Mouse (Mus musculus) lung, embryonic 16.5 days (tissue): ENCODE measurements around the gene U2af1. TPM values are rescaled to one million over a fixed set of nuclear protein-coding genes. Genes with fewer than 3 reads are reported as not detected.
"Not testable (repeated sequence)": the region's sequence is repeated elsewhere in the genome, so short reads cannot be mapped to it uniquely, and the experiment has no call there.

Experiments used
- ATAC-seq: fragments of 200-750 bp; cut with Nextera tagmentation; 2 replicates; pipeline ENCODE4 v1.8.0; 2017; ENCODE audit warnings: low read depth, mild to moderate bottlenecking, moderate library complexity
- H3K27ac ChIP-seq: fragments of 300-500 bp; sonication (generic); 2 replicates; pipeline ENCODE4 v1.5.1; 2014; ENCODE audit warnings: mild to moderate bottlenecking, control low read depth, low read length
- H3K27me3 ChIP-seq: fragments of 300-500 bp; sonication (generic); 2 replicates; pipeline ENCODE4 v1.6.1; 2014; ENCODE audit warnings: low read depth, low read length, mixed read lengths; ENCODE audit not compliant: control insufficient read depth, insufficient read depth
- H3K36me3 ChIP-seq: fragments of 300-500 bp; sonication (generic); 2 replicates; pipeline ENCODE4 v1.6.1; 2014; ENCODE audit warnings: low read length; ENCODE audit not compliant: control insufficient read depth, insufficient read depth
- H3K4me1 ChIP-seq: fragments of 300-500 bp; sonication (generic); replicated peaks from 2 replicates; pipeline ENCODE4 v1.6.1; 2014; ENCODE audit warnings: low read length, mixed read lengths; ENCODE audit not compliant: control insufficient read depth, insufficient read depth
- H3K4me2 ChIP-seq: fragments of 300-500 bp; sonication (generic); 2 replicates; pipeline ENCODE4 v1.6.1; 2014; ENCODE audit warnings: low read depth, low read length, control low read depth
- H3K4me3 ChIP-seq: fragments of 300-500 bp; sonication (generic); 2 replicates; pipeline ENCODE4 v1.5.1; 2014; ENCODE audit warnings: mild to moderate bottlenecking, low read length, control low read depth
- H3K9ac ChIP-seq: fragments of 300-500 bp; sonication (generic); 2 replicates; pipeline ENCODE4 v1.6.1; 2014; ENCODE audit warnings: low read length, control low read depth
- H3K9me3 ChIP-seq: fragments of 300-500 bp; sonication (generic); 2 replicates; pipeline ENCODE4 v1.6.1; 2016; ENCODE audit warnings: low read length; ENCODE audit not compliant: control insufficient read depth
- WGBS: fragments of 180-500 bp; shearing (Covaris S2); extraction: QIAGEN DNeasy Blood & Tissue Kit; methylation state at CpG from one replicate; pipeline ENCODE4 v1.1.7; 2014; 5-methylcytosine and 5-hydroxymethylcytosine counted together
- polyA plus RNA-seq: library from polyadenylated mRNA; unstranded; fragments of >200 nt; fragmentation: Nextera tagmentation; extraction: Ambion mirVana; gene quantifications from 2 replicates; pipeline ENCODE4 v1.2.1, GENCODE M21; 2015

The U2af1 gene
- polyA plus RNA-seq, 1 experiment from 2014 or later = 308 TPM

DNA sequence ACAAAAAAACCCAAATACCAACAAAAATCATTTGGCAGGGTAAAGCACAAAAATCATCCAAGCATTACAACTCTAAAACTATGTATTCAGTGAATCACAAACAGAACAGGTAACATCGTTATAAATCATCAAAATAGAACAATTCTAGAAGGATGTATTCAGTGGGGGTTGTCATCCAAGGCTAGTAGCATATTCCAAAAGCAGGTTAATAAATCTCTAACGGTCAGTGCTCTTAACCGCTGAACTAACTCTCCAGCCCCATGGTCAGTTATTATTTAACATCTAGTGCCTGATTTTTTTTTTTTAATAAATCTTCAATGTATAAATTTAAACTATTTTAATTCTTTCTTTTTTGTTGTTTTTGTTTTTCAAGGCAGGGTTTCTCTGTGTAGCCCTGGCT lies 49.5 kb downstream of the U2af1 start:
- H3K9ac ChIP-seq, H3K9me3 ChIP-seq, H3K27ac ChIP-seq, H3K4me2 ChIP-seq, H3K4me3 ChIP-seq, H3K4me1 ChIP-seq, H3K27me3 ChIP-seq, ATAC-seq: not testable (repeated sequence)
- peaks cover 13% of the 10 kb centered on the region for H3K36me3 ChIP-seq
- WGBS = 93% methylated on average over 3 of the region's 3 CpGs

DNA sequence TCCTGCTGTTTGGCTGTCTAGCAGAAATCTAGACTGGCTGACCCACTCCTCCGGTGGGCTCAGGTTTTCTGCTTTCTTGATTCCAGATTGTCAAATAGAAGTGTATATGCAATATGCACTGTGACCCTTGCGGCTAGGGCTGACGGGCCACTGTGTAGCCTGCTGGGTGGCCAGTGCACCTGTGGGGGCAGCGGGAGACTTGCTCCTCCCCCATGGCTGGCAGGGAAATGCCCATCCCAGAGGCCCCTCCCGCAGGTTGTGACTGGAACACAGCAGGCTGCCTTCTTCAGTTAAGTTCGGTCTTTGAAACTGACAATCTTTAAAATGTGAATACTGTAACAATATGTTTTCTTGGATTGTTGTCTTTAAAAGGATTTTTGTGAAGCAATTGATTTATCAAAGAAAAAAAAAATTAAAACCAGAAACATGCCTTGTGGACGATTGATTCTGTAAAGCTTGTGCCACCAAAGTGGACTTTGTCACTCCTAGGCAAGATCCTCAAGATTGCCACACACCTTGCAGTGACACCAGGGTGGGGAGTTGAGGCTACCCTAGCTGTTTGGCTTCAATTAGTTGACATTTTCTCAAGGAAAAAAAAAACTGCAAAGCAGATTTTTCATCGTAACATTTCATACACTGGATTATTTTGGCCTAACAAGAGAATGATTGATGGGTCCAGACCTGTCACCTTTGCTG lies 51.3 kb downstream of the U2af1 start:
- no peaks in the 10 kb centered on the region for H3K4me1 ChIP-seq
- H3K9me3 ChIP-seq = no peaks in the 10 kb centered on the region
- no peak overlapping the region for H3K4me3 ChIP-seq
- H3K4me2 ChIP-seq = no peak overlapping the region
- no peak for ATAC-seq
- H3K27me3 ChIP-seq = no peaks in the 10 kb centered on the region
- no peak overlapping the region for H3K27ac ChIP-seq
- WGBS = 83% methylated on average over 8 of the region's 8 CpGs
- H3K36me3 ChIP-seq = peaks cover 13% of the 10 kb centered on the region
- no peak overlapping the region for H3K9ac ChIP-seq

DNA sequence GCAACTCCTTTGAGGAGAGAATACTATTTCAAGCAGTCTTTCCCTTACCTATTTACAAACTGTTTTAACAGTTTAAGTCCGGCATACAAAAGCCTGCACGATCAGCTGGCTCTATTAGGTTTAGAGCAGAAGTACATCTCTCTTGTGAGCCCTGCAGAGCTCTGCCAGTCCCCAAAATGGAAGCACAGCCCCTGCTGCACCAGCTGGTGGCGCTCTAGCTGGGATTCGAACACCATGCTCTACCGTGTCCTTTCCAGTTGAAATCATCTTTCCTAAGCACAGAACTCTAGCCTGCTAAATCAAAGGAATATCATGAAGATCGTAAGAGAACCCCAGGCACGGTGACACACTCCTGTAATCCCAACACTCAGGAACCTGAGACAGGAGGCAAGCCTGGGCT lies 52.3 kb downstream of the U2af1 start:
- WGBS = 82% methylated on average over 7 of the region's 7 CpGs
- H3K9me3 ChIP-seq = no peaks in the 10 kb centered on the region
- ATAC-seq = no peak

DNA sequence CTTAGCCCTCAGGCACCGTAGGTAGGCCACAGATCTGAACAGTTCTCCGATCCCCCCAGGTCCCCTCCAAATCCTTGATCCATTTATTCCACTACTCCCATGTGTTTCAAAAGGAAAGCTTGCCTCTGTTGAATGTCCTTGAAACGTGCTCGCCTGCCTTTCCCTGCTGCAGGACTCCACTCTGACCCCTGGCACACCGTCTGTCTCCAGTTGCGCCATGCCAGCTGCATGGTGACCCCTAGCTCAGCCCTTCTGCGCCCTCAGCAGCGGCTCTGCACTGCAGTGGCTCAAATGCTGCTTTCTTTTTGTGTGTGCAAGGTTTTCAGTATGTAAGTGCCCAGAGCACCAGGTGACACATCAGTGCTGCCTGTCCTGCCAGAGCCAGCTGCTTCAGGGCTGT lies 60.1 kb downstream of the U2af1 start:
- H3K27ac ChIP-seq = no peak overlapping the region
- H3K9me3 ChIP-seq = no peaks in the 10 kb centered on the region
- H3K4me1 ChIP-seq = no peaks in the 10 kb centered on the region
- no peaks in the 10 kb centered on the region for H3K27me3 ChIP-seq
- no peak overlapping the region for H3K9ac ChIP-seq
- ATAC-seq = no peak
- WGBS = 86% methylated on average over 8 of the region's 8 CpGs
- H3K36me3 ChIP-seq = peaks cover 14% of the 10 kb centered on the region
- H3K4me2 ChIP-seq = no peak overlapping the region
- no peak overlapping the region for H3K4me3 ChIP-seq

More for the DNA sequence above, 52.3 kb downstream of the U2af1 start:
- H3K9ac ChIP-seq = no peak overlapping the region
- H3K36me3 ChIP-seq = peaks cover 13% of the 10 kb centered on the region
- no peak overlapping the region for H3K4me2 ChIP-seq
- H3K27me3 ChIP-seq = no peaks in the 10 kb centered on the region
- H3K4me1 ChIP-seq = no peaks in the 10 kb centered on the region
- no peak overlapping the region for H3K4me3 ChIP-seq
- H3K27ac ChIP-seq = no peak overlapping the region

DNA sequence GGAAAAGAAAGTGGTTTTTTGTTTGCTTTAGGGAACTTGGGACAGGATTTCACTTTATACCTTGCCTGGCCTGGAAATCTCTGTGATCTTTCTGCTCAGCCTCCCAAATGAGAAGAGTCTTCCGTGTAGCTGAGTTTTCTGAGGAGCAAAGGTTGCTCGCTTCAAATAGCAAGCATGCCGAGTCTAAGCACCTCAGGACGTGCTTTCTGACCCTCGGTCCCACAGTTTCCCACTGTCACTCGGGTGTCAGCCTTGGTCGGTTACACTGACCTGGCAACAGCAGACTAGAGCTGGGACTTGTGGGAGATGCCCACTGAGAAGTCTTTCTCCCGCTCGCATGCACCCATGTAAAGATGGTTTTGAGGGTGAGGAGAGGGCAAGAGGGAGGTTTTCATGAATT lies 60.7 kb downstream of the U2af1 start:
- Histone ChIP-seq H3K9me3 (no peaks in the 10 kb centered on the region), H3K27ac (no peak overlapping the region), H3K27me3 (no peaks in the 10 kb centered on the region), H3K36me3 (peaks cover 14% of the 10 kb centered on the region), H3K4me2 (no peak overlapping the region), H3K9ac (no peak overlapping the region), H3K4me1 (no peaks in the 10 kb centered on the region), H3K4me3 (no peak overlapping the region)
- WGBS = 85% methylated on average over 9 of the region's 9 CpGs
- ATAC-seq = no peak

Other genes starting within 250 kb of the U2af1 start
- 28.6 and 33.7 TPM in 2 replicates for gene Wdr4, start 138.9 kb downstream of the U2af1 start, polyA plus RNA-seq
- 253 and 258 TPM in 2 replicates for gene Ndufv3, start 138.8 kb downstream of the U2af1 start, polyA plus RNA-seq
- 44.1 and 44.4 TPM in 2 replicates for gene Pknox1, start 94.2 kb downstream of the U2af1 start, polyA plus RNA-seq
- 3.9 and 4.6 TPM in 2 replicates for gene Cbs, start 21.7 kb downstream of the U2af1 start, polyA plus RNA-seq
- 0.36 and 0.44 TPM in 2 replicates for gene Cryaa, start 18.9 kb upstream of the U2af1 start, polyA plus RNA-seq
- gene Sik1, start 196.9 kb upstream of the U2af1 start, polyA plus RNA-seq = 32.7 and 33.0 TPM in 2 replicates